Mouse (Mus musculus) monocyte, adult 59 days (primary cell): Measurements from ENCODE around the gene Col4a1. TPM values are rescaled to one million over a fixed set of nuclear protein-coding genes. Genes with fewer than 3 reads are reported as not detected.

ENCODE experiments used
- total RNA-seq, 2 experiments: library from RNA; stranded (reverse); gene quantifications; one replicate each; pipeline ENCODE4 v1.2.4; 2023

The Col4a1 gene
- 1 to 10 TPM; 4.6 TPM for total RNA-seq

DNA sequence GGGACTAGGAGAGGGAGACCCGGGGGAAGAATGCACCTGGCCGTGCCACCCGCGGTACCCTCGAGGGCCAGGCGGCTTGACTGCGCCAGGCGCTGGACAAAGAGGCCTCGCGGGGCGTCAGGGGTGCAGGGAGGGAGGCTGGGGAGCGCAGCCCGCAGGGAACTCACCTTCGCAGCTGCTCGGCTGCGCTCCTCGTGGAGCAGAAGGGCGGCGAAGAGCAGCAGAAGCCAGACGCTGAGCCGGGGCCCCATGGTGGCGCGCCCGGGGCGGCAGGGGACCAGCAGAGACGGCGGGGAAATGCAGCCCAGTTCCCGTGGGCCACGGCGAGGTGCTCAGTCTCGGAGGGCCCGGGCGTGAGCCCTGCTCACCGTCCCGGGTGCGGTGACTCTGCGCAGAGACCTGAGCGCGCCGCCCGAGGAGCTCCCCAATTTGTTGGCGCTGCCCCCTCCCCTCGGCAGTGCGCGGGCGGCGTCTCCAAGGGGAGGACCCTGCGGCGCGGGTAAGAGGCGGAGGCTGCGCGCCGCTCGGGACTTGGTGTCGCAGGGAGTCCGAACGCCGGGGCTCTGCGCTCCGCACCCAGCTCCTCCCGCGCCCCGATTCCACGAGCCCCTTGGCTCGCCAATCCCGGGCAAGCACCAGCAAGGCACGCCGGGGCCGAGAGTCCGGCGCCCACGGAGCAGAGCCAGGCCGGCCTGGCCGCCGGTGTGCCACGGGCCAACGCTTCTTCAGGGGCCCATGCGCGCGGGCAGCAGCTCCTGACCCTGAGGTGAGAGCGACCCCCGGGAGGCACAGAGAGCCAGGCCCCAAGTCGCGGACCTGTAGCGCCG is at the start of gene Col4a1, which contains the start of gene Col4a2:
Gene Col4a1 (minus strand): TSS at position 478 of the 827 bp plus-strand sequence.
Gene Col4a2 (plus strand): TSS at position 457 of the 827 bp plus-strand sequence.

Other genes with a start within 250 kb of the Col4a1 start
- gene Col4a2, start within 50 bp of the Col4a1 start, total RNA-seq: 1 to 10 TPM; 2.8 to 3.2 TPM
- gene Rab20, start 165.9 kb upstream of the Col4a1 start, total RNA-seq: 100 to 1,000 TPM in 1 of 2 experiments, 10 to 100 TPM in 1; 59.5 to 103 TPM
- 10 to 100 TPM; 36.4 to 39.5 TPM for gene Naxd, start 184.7 kb upstream of the Col4a1 start, total RNA-seq
- gene Cars2, start 238.0 kb upstream of the Col4a1 start, total RNA-seq: 10 to 100 TPM; 26.2 to 31.3 TPM
- gene Ing1, start 242.7 kb upstream of the Col4a1 start, total RNA-seq: 10 to 100 TPM; 37.8 to 41.0 TPM